Mouse (Mus musculus): ENCODE measurements around the gene Vdr.

Gene Vdr

DNA sequence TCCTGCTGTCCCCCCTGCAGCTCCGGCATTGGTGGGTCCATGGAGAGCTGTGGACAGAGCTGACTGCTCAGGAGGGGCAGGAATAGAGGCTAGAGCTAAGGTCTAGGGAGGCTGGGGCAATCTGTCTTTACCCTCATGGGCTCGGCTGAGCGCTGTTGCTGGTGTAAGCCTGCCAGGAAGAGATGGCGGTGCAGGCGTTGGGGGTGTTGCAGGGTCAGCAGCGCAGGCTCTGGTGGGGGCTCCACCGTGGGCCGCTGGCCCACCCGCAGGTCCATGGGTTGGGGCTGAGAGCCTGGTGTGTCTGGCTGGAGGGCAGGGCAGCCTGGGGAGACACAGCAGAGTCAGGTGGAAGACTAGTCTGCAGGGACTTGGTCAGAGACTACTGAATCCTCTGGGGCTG is 99.1 kb downstream of the Vdr start:
- no peak for DNase-seq (ENCODE audit: low spot score in 2 of 2)

DNA sequence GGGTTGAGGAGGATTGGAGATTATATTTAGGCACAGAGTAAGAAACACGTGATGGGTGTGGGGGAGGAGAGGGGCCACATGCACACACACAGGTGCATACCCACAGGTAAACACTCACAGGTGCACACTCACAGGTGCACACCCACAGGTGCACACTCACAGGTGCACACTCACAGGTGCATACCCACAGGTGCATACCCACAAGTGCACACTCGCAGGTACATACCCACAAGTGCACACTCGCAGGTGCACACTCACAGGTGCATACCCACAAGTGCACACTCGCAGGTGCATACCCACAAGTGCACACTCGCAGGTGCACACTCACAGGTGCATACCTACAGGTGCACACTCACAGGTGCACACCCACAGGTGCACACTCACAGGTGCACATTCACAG is 100.0 kb downstream of the Vdr start:
- no peak for DNase-seq (ENCODE audit: low spot score in 2 of 2)

DNA sequence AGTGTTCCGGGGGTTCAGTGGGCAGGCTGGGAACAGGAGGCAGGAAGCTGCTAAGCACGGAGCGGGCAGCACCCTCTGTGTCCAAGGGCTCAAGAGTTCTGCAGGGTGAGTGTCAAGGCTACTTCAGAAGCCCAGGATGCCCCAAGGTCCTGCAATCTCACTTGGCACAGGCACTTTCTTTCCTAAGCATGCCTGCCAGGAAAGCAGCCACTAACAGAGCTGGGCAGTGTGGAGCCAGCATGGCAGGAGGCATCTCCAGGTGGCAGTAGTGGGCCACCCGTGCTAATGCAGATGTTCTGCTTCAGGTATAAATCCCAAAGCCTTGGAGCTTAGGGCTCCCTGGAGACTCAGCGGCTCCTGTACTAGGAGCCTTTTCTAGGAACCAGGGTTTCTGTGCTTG is 100.5 kb downstream of the Vdr start:
- DNase-seq (ENCODE audit: low spot score in 2 of 2): no peak

DNA sequence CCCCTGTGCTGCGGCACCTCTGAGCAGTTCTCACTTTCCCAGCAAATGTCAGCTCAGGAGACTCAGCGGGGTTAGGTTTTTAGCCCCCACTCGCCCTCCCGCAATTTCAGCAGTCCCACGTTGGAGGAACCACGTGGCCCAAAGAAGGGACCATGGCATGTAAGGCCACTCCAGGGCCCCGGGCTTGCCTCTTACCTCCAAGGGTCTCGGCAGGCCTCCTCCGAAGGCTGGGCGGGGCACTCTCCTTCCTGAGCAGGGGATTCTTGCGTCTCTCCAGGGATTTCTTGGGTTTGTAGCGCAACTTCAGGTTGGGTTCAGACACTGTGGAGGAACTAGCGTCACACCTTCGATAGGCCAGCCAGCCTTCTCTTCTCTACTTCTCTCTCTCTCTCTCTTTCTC is 101.2 kb downstream of the Vdr start:
- DNase-seq (ENCODE audit: low spot score in 2 of 2): no peak

DNA sequence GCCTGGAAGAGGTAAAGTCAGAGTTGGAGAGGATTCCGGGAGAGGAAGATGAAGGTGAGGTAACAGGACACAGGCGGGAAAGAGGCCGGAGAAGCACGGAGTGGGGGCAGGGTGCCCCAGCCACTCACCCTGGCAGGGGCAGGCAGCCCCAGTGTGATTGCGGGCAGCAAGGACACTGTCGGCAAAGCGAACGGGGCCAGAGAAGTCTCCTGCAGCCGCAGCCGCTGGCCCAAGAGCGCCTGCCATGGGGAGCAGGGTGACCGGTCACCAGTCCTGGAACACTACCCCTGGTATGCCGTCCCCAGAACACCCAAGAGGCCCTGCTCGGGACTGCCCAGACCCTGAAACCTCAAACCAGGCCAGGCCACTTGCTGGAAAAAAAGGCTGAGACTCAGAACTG is 101.9 kb downstream of the Vdr start:
- no peak for DNase-seq (ENCODE audit: low spot score in 2 of 2)

DNA sequence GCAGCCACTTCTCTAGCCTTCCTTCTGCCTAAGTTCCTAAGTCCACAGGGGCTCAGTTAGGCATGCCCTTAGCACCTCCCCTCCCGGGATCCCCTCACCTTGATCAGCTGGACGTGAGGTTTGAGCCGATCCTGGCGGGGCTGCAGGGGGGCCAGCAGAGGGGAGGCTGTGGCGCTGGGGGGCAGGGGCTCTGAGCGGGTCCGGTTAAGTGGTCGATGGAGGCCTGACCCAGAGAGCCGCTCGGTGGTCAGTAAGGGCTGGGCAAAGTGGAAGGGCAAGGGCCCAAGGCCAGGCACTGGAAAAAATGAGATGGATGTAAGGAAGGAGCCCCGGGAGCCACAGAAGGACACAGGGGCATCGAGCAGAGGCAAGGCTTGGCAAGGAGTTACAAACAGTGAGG is 102.6 kb downstream of the Vdr start:
- no peak for DNase-seq (ENCODE audit: low spot score in 2 of 2)

All from urinary bladder, postnatal 4 days (tissue).